Mouse (Mus musculus) T-cell, adult 66 days (primary cell): ENCODE measurements around the gene Cenpo. TPM values are rescaled to one million over a fixed set of nuclear protein-coding genes. Genes with fewer than 3 reads are reported as not detected.

Experiments used
- total RNA-seq, 2 experiments: library from RNA; stranded (reverse); gene quantifications; 3 replicates in 1 of 2; 4 replicates in 1 of 2; pipeline ENCODE4 v1.2.4; 2023

Gene Cenpo
- 10 to 100 TPM; 28.8 to 29.9 TPM for total RNA-seq

DNA sequence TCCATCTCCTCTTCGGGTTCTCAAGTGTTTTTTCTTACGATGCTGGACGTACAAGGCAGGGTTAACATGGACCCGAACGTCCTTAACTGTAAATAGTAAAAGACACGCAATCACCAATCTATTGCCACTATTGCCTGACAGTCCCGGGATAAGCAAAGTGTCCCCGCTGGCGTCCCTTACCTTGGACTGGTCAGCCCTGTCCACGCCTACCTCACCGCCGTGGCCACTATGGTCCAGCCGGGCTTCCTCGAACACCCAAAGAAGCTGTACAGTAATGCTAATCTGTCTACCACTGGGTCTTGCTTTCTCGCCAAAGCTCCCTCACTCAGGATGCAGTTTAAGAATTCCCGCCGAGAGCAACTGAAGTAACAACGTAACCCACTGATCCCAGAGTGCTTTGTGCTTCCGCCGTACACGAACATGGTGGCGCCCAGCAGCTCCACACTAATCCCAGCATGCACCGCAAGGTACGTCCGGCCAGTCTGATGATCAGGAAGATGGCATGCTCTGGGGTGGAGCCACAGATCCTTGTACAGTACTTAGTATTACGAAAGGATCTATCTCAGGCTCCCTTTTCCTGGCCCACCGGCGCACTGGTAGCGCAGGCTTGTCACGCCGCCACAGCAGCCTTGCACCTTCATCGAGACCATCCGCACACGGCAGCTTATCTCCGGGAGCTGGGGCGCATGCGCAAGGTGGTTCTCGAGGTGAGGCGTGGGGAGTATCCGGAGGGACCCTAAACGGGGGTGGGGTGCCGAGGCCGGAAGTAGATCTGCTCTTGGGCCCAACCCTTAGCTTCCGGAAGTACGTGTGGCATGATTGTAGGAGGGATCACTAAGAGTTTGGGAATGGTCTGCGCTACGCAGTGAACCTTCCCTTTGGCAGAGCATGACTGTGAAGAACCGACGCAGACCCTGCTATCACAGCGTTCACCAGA, at the start of gene Cenpo, which contains the start of gene Ptrhd1:
Gene Cenpo (minus strand): TSS at position 723 of the 937 bp plus-strand sequence.
Gene Ptrhd1 (plus strand): TSS at position 456 of the 937 bp plus-strand sequence.

Other genes starting within 250 kb of the Cenpo start
- under 1 TPM in 1 of 2 experiments, not detected in 1; 0.52 TPM for gene Efr3b, start 195.4 kb downstream of the Cenpo start, total RNA-seq
- 10 to 100 TPM; 10.8 to 11.3 TPM for gene Dnajc27, start 151.7 kb downstream of the Cenpo start, total RNA-seq
- gene Adcy3, start 101.2 kb downstream of the Cenpo start, total RNA-seq: 10 to 100 TPM; 36.7 to 38.3 TPM
- gene Ptrhd1, start 267 bp downstream of the Cenpo start, total RNA-seq: 1 to 10 TPM; 4.0 to 5.5 TPM
- gene Ncoa1, start 242.9 kb upstream of the Cenpo start, total RNA-seq: 10 to 100 TPM; 40.2 to 44.5 TPM